Mouse (Mus musculus) MEL (cell line): ENCODE data around the gene Ccndbp1. TPM values are rescaled to one million over a fixed set of nuclear protein-coding genes. Genes with fewer than 3 reads are reported as not detected.
A peak's percentile ranks its signal among the peaks of the same experiment; 100 is the strongest.

ENCODE experiments used
- DNase-seq: peaks from one replicate; pipeline ENCODE4 v3.0.0; 2011; ENCODE audit warnings: low read depth, low spot score
- H3K27ac ChIP-seq: 2 replicates; pipeline ENCODE4 v1.5.1; 2012; ENCODE audit warnings: low read depth, mild to moderate bottlenecking, control low read depth, low read length, moderate library complexity; ENCODE audit not compliant: control insufficient read depth
- H3K27me3 ChIP-seq, 2 experiments: fragments of 150-350 bp in 1 of 2; sonication (generic) in 1 of 2; 2 replicates each; pipeline ENCODE4 v1.6.1; 2012; ENCODE audit warnings: low read length in 2 of 2, mild to moderate bottlenecking in 2 of 2, improper control_type of control experiment in 1 of 2, moderate library complexity in 1 of 2; ENCODE audit not compliant: insufficient read depth in 2 of 2, control insufficient read depth in 1 of 2
- H3K36me3 ChIP-seq, 2 experiments: 2 replicates each; pipeline ENCODE4 v1.6.1; 2012 to 2014; ENCODE audit warnings: low read length in 2 of 2, improper control_type of control experiment in 1 of 2, inconsistent platforms in 1 of 2, mild to moderate bottlenecking in 1 of 2; ENCODE audit not compliant: insufficient read depth in 2 of 2, control insufficient read depth in 1 of 2
- H3K4me1 ChIP-seq, 2 experiments: fragments of 150-350 bp in 1 of 2; sonication (generic) in 1 of 2; 2 replicates each; pipeline ENCODE4 v1.6.1; 2012; ENCODE audit warnings: low read length in 2 of 2, improper control_type of control experiment in 1 of 2, mild to moderate bottlenecking in 1 of 2; ENCODE audit not compliant: insufficient read depth in 2 of 2, control insufficient read depth in 1 of 2
- H3K4me3 ChIP-seq, 2 experiments: fragments of 150-350 bp in 1 of 2; sonication (generic) in 1 of 2; 2 replicates each; pipeline ENCODE4 v1.5.1; 2012; ENCODE audit warnings: low read depth in 2 of 2, low read length in 2 of 2, mild to moderate bottlenecking in 2 of 2, moderate library complexity in 2 of 2, control low read depth in 1 of 2, improper control_type of control experiment in 1 of 2; ENCODE audit not compliant: control insufficient read depth in 1 of 2, insufficient read depth in 1 of 2
- H3K79me2 ChIP-seq: 2 replicates; pipeline ENCODE4 v1.6.1; 2012; ENCODE audit warnings: mild to moderate bottlenecking, low read length, moderate library complexity; ENCODE audit not compliant: control insufficient read depth, poor library complexity, insufficient read depth
- H3K9ac ChIP-seq: 2 replicates; pipeline ENCODE4 v1.6.1; 2012; ENCODE audit warnings: low read depth, mild to moderate bottlenecking, control low read depth, low read length, moderate library complexity; ENCODE audit not compliant: control insufficient read depth, poor library complexity, severe bottlenecking
- H3K9me3 ChIP-seq: fragments of 150-350 bp; sonication (generic); replicated peaks from 2 replicates; pipeline ENCODE4 v1.6.1; 2012; ENCODE audit warnings: mild to moderate bottlenecking, low read length, improper control_type of control experiment, moderate library complexity; ENCODE audit not compliant: insufficient read depth
- BHLHE40 ChIP-seq: IDR thresholded peaks from 2 replicates; pipeline ENCODE4 v1.6.1; 2012; ENCODE audit warnings: low read depth, mild to moderate bottlenecking, inconsistent platforms, low read length, improper control_type of control experiment, borderline replicate concordance
- CHD2 ChIP-seq: IDR thresholded peaks from 2 replicates; pipeline ENCODE4 v1.6.1; 2011; ENCODE audit warnings: low read length, improper control_type of control experiment
- CTCF ChIP-seq, 3 experiments: IDR thresholded peaks in 2 of 3; conservative IDR thresholded peaks in 1 of 3; 2 replicates each; pipeline ENCODE4 v1.5.1; 2011 to 2012; ENCODE audit warnings: low read length in 3 of 3, low read depth in 2 of 3, mild to moderate bottlenecking in 2 of 3, improper control_type of control experiment in 1 of 3, inconsistent platforms in 1 of 3, mixed read lengths in 1 of 3, moderate library complexity in 1 of 3; ENCODE audit not compliant: control insufficient read depth in 1 of 3, insufficient read depth in 1 of 3, poor library complexity in 1 of 3, severe bottlenecking in 1 of 3
- E2F4 ChIP-seq: IDR thresholded peaks from 2 replicates; pipeline ENCODE4 v1.6.1; 2011; ENCODE audit warnings: low read depth, low read length, improper control_type of control experiment, borderline replicate concordance
- ELF1 ChIP-seq: IDR thresholded peaks from 2 replicates; pipeline ENCODE4 v1.6.1; 2014; ENCODE audit warnings: low read depth, mild to moderate bottlenecking, inconsistent platforms, low read length, improper control_type of control experiment, moderate library complexity
- EP300 ChIP-seq, 2 experiments: IDR thresholded peaks; 2 replicates each; pipeline ENCODE4 v1.6.1; 2011; ENCODE audit warnings: improper control_type of control experiment in 2 of 2, low read length in 2 of 2, low read depth in 1 of 2, mild to moderate bottlenecking in 1 of 2
- GABPA ChIP-seq: IDR thresholded peaks from 2 replicates; pipeline ENCODE4 v1.6.1; 2012; ENCODE audit warnings: low read depth, mild to moderate bottlenecking, inconsistent platforms, low read length, improper control_type of control experiment, moderate library complexity
- GATA1 ChIP-seq: IDR thresholded peaks from 2 replicates; pipeline ENCODE4 v1.6.1; 2011; ENCODE audit warnings: low read depth, low read length, improper control_type of control experiment
- HCFC1 ChIP-seq: IDR thresholded peaks from 2 replicates; pipeline ENCODE4 v1.6.1; 2012; ENCODE audit warnings: low read depth, mild to moderate bottlenecking, inconsistent platforms, low read length, improper control_type of control experiment, moderate library complexity
- JUND ChIP-seq: IDR thresholded peaks from 2 replicates; pipeline ENCODE4 v1.6.1; 2011; ENCODE audit warnings: low read depth, mild to moderate bottlenecking, improper control_type of control experiment, low read length
- KAT2A ChIP-seq: conservative IDR thresholded peaks from 2 replicates; pipeline ENCODE4 v1.6.1; 2012; ENCODE audit warnings: low read depth, low read length, improper control_type of control experiment, inconsistent platforms
- MAFK ChIP-seq: IDR thresholded peaks from 2 replicates; pipeline ENCODE4 v1.6.1; 2011; ENCODE audit warnings: low read depth, mild to moderate bottlenecking, low read length, improper control_type of control experiment, borderline replicate concordance
- MAX ChIP-seq: IDR thresholded peaks from 2 replicates; pipeline ENCODE4 v1.6.1; 2011; ENCODE audit warnings: low read length, improper control_type of control experiment
- MAZ ChIP-seq: IDR thresholded peaks from 2 replicates; pipeline ENCODE4 v1.6.1; 2012; ENCODE audit warnings: low read depth, mild to moderate bottlenecking, inconsistent platforms, low read length, improper control_type of control experiment
- MEF2A ChIP-seq: IDR thresholded peaks from 2 replicates; pipeline ENCODE4 v1.6.1; 2014; ENCODE audit warnings: low read depth, mild to moderate bottlenecking, inconsistent platforms, low read length, improper control_type of control experiment; ENCODE audit not compliant: poor library complexity, insufficient replicate concordance, severe bottlenecking; ENCODE audit errors: extremely low read depth
- MXI1 ChIP-seq: IDR thresholded peaks from 2 replicates; pipeline ENCODE4 v1.6.1; 2011; ENCODE audit warnings: mild to moderate bottlenecking, low read depth, low read length, improper control_type of control experiment
- MYB ChIP-seq: IDR thresholded peaks from 2 replicates; pipeline ENCODE4 v1.6.1; 2011; ENCODE audit warnings: mild to moderate bottlenecking, low read depth, low read length, improper control_type of control experiment
- MYC ChIP-seq: IDR thresholded peaks from 2 replicates; pipeline ENCODE4 v1.6.1; 2011; ENCODE audit warnings: low read depth, mild to moderate bottlenecking, low read length, improper control_type of control experiment, moderate library complexity
- NELFE ChIP-seq: IDR thresholded peaks from 2 replicates; pipeline ENCODE4 v1.6.1; 2011; ENCODE audit warnings: low read depth, low read length, improper control_type of control experiment
- NRF1 ChIP-seq: IDR thresholded peaks from 2 replicates; pipeline ENCODE4 v1.6.1; 2014; ENCODE audit warnings: low read depth, mild to moderate bottlenecking, inconsistent platforms, low read length, improper control_type of control experiment, moderate library complexity; ENCODE audit not compliant: poor library complexity, insufficient read depth, severe bottlenecking
- POLR2A ChIP-seq, 2 experiments: IDR thresholded peaks; 2 replicates each; pipeline ENCODE4 v1.6.1; 2011 to 2012; ENCODE audit warnings: low read length in 2 of 2, mild to moderate bottlenecking in 2 of 2, control low read depth in 1 of 2, improper control_type of control experiment in 1 of 2, low read depth in 1 of 2, moderate library complexity in 1 of 2; ENCODE audit not compliant: control insufficient read depth in 1 of 2, insufficient read depth in 1 of 2, poor library complexity in 1 of 2
- POLR2AphosphoS2 ChIP-seq: IDR thresholded peaks from 2 replicates; pipeline ENCODE4 v1.6.1; 2011; ENCODE audit warnings: low read length, improper control_type of control experiment
- POLR2AphosphoS5 ChIP-seq: IDR thresholded peaks from 2 replicates; pipeline ENCODE4 v1.6.1; 2012; ENCODE audit warnings: low read depth, borderline replicate concordance, mild to moderate bottlenecking, inconsistent platforms, low read length, moderate library complexity, mixed read lengths
- RAD21 ChIP-seq: IDR thresholded peaks from 2 replicates; pipeline ENCODE4 v1.6.1; 2011; ENCODE audit warnings: mild to moderate bottlenecking, low read depth, low read length, improper control_type of control experiment
- RCOR1 ChIP-seq: IDR thresholded peaks from 2 replicates; pipeline ENCODE4 v1.6.1; 2012; ENCODE audit warnings: low read depth, mild to moderate bottlenecking, inconsistent platforms, low read length, improper control_type of control experiment
- SIN3A ChIP-seq: IDR thresholded peaks from 2 replicates; pipeline ENCODE4 v1.6.1; 2012; ENCODE audit warnings: low read length, improper control_type of control experiment, inconsistent platforms
- SMC3 ChIP-seq: IDR thresholded peaks from 2 replicates; pipeline ENCODE4 v1.6.1; 2011; ENCODE audit warnings: low read depth, low read length, improper control_type of control experiment
- TAL1 ChIP-seq: IDR thresholded peaks from 2 replicates; pipeline ENCODE4 v1.6.1; 2012; ENCODE audit warnings: mild to moderate bottlenecking, inconsistent platforms, low read length, moderate library complexity, mixed read lengths
- TBP ChIP-seq: IDR thresholded peaks from 2 replicates; pipeline ENCODE4 v1.8.0; 2011; ENCODE audit warnings: low read depth, low read length, improper control_type of control experiment
- TCF12 ChIP-seq: IDR thresholded peaks from 2 replicates; pipeline ENCODE4 v1.6.1; 2014; ENCODE audit warnings: low read depth, mild to moderate bottlenecking, inconsistent platforms, low read length, improper control_type of control experiment, moderate library complexity
- UBTF ChIP-seq: IDR thresholded peaks from 2 replicates; pipeline ENCODE4 v1.6.1; 2012; ENCODE audit warnings: low read depth, mild to moderate bottlenecking, inconsistent platforms, low read length, improper control_type of control experiment, moderate library complexity, borderline replicate concordance; ENCODE audit not compliant: insufficient read depth
- USF1 ChIP-seq: IDR thresholded peaks from 2 replicates; pipeline ENCODE4 v1.6.1; 2014; ENCODE audit warnings: low read depth, mild to moderate bottlenecking, inconsistent platforms, low read length, improper control_type of control experiment, moderate library complexity
- USF2 ChIP-seq, 2 experiments: IDR thresholded peaks; 2 replicates each; pipeline ENCODE4 v1.6.1; 2011 to 2012; ENCODE audit warnings: improper control_type of control experiment in 2 of 2, low read length in 2 of 2, borderline replicate concordance in 1 of 2, inconsistent platforms in 1 of 2, low read depth in 1 of 2, mild to moderate bottlenecking in 1 of 2; ENCODE audit not compliant: insufficient read depth in 1 of 2
- ZC3H11A ChIP-seq: IDR thresholded peaks from 2 replicates; pipeline ENCODE4 v1.6.1; 2012; ENCODE audit warnings: low read depth, mild to moderate bottlenecking, inconsistent platforms, low read length, improper control_type of control experiment
- ZKSCAN1 ChIP-seq: IDR thresholded peaks from 2 replicates; pipeline ENCODE4 v1.6.1; 2012; ENCODE audit warnings: low read depth, mild to moderate bottlenecking, inconsistent platforms, low read length, improper control_type of control experiment, moderate library complexity
- ZMIZ1 ChIP-seq: IDR thresholded peaks from 2 replicates; pipeline ENCODE4 v1.6.1; 2012; ENCODE audit warnings: low read depth, mild to moderate bottlenecking, inconsistent platforms, low read length, improper control_type of control experiment, moderate library complexity
- ZNF384 ChIP-seq: IDR thresholded peaks from 2 replicates; pipeline ENCODE4 v1.6.1; 2012; ENCODE audit warnings: low read depth, mild to moderate bottlenecking, inconsistent platforms, low read length, improper control_type of control experiment
- polyA plus RNA-seq, 2 experiments: library from polyadenylated mRNA; stranded (reverse) in 1 of 2; unstranded in 1 of 2; fragments of >175 nt in 1 of 2; fragments of >200 nt in 1 of 2; gene quantifications; 2 replicates each; pipeline versions ENCODE4 v1.2.1 to v1.2.4; 2012; ENCODE audit warnings: low replicate concordance in 2 of 2, low read depth in 1 of 2; ENCODE audit not compliant: insufficient read length in 2 of 2, insufficient read depth in 1 of 2, missing spikeins in 1 of 2
- total RNA-seq: library from RNA; depleted of rRNA; stranded (reverse); fragments of 300-350 nt; gene quantifications from 2 replicates; pipeline ENCODE4 v1.2.3, GENCODE M21; 2012

Gene Ccndbp1
- total and polyA plus RNA-seq, 3 experiments = 25.7 to 250 (median 26.1) TPM

- peak; percentile 80 for DNase-seq
- H3K79me2 ChIP-seq = no peaks in the 10 kb centered on the region
- H3K27me3 ChIP-seq = no peaks in the 10 kb centered on the region
- peak within 1 kb of the TSS; percentile 24 for H3K9ac ChIP-seq
- peak within 1 kb of the TSS; percentile 88 for H3K27ac ChIP-seq
- peaks cover 6 to 22% of the 10 kb centered on the region in 2 experiments for H3K4me1 ChIP-seq
- peak within 1 kb of the TSS; percentile 1 to 17; a peak in 3 of 4 replicates for H3K4me3 ChIP-seq
- H3K9me3 ChIP-seq = no peaks in the 10 kb centered on the region
- H3K36me3 ChIP-seq = peaks cover 0 to 10% of the 10 kb centered on the region in 2 experiments; a peak in 2 of 4 replicates
- TF ChIP-seq POLR2AphosphoS5 (no peak), CTCF (IDR thresholded peaks at IDR 0.05 in 2 of 3, conservative IDR thresholded peaks at IDR 0.05 in 1 of 3; ENCODE audit: control insufficient read depth in 1 of 3, insufficient read depth in 1 of 3, low read depth in 2 of 3, low read length in 3 of 3, poor library complexity in 1 of 3, severe bottlenecking in 1 of 3) (no peak), ZKSCAN1 (no peak), GATA1 (peak; percentile 88), NELFE (no peak), MEF2A (no peak), MXI1 (no peak), CHD2 (no peak), NRF1 (no peak), TCF12 (peak; percentile 89), ZNF384 (no peak), USF2 (IDR thresholded peaks at IDR 0.05; ENCODE audit: borderline replicate concordance in 1 of 2, insufficient read depth in 1 of 2, low read depth in 1 of 2, low read length in 2 of 2) (no peak), GABPA (no peak), MAX (no peak), ZMIZ1 (no peak), ELF1 (no peak; the same call in 1 of the 2 replicates), RCOR1 (no peak; the same call in 1 of the 2 replicates), MYB (no peak), TAL1 (peak; percentile 95), MAZ (no peak), HCFC1 (no peak), USF1 (no peak), SMC3 (no peak), E2F4 (no peak), KAT2A (no peak), POLR2AphosphoS2 (no peak), TBP (no peak), RAD21 (no peak), EP300 (IDR thresholded peaks at IDR 0.05; ENCODE audit: low read depth in 1 of 2, low read length in 2 of 2) (peak; percentile 79 to 80), BHLHE40 (no peak), SIN3A (peak; percentile 70), MYC (0 out of 2 replicates have a peak, but pooled peaks have one; percentile 29), ZC3H11A (no peak), UBTF (no peak), MAFK (no peak), JUND (no peak), POLR2A (IDR thresholded peaks at IDR 0.05; ENCODE audit: control insufficient read depth in 1 of 2, insufficient read depth in 1 of 2, low read depth in 1 of 2, low read length in 2 of 2, poor library complexity in 1 of 2) (no peak)
Measured at GRCm38 (mm10) chr2:121036733-121037341, 28.6 kb downstream of the Ccndbp1 start, which contains the start of gene Epb42. TSS of gene Epb42 (minus strand) at chr2:121037072.
